Mouse (Mus musculus): ENCODE data around the gene Adgrl3.

The Adgrl3 gene

DNA sequence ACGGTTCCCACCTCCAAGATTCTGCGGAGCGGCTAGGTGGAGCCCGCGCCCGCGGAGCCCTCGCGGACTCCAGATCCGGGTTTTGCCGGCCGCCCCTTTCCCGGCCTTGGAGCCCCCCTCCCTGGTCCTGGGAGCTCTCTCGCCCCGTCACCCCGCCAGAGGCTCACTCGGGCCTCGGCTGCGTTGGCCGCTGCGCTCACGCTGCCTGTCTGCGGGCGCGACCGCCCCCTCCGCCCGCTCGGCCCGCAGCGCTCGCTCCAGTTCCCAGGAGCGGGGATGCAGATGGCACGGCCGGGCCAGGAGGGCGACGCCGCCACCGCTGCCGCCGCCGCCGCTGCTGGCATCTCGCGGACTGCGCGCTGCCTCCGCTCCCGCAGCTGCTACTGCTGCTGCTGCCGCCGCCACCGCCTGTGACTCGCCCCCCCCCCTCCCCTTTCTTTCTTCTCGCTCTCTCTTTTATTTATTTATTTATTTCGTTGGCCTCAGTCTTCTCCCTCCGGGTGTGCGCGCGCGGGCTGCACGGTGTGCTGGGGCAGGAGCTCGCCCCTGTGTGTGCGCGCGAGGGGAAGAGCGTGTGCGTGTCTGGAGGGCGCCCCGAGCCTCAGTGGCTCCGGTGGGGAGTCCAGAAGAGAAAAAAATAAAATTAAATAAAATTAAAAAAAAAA is at the start of gene Adgrl3:
TSS of gene Adgrl3 (plus strand) at position 549 of the 665 bp plus-strand sequence.
- DNase-seq (ENCODE audit: low read depth, low spot score): peak; percentile 90

DNA sequence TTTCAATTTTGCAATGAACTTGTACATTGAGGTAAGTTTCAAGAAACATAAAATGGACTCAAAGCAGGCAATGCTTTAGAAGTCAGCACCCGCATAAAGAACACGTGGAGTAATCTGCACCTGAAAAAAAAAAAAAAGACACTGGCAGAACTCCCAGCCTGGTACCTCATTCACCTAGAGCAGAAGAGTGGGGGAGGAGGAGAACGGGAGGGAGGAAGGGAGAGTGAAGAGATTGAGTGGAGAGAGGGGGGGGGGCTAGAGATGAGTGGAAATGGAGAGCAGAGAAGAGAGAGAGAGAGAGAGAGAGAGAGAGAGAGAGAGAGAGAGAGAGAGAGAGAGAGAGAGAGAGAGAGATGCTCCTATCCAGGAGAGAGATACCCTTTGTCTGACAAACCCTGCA is 772 bp upstream of the Adgrl3 start:
- DNase-seq (ENCODE audit: low read depth, low spot score): no peak

DNA sequence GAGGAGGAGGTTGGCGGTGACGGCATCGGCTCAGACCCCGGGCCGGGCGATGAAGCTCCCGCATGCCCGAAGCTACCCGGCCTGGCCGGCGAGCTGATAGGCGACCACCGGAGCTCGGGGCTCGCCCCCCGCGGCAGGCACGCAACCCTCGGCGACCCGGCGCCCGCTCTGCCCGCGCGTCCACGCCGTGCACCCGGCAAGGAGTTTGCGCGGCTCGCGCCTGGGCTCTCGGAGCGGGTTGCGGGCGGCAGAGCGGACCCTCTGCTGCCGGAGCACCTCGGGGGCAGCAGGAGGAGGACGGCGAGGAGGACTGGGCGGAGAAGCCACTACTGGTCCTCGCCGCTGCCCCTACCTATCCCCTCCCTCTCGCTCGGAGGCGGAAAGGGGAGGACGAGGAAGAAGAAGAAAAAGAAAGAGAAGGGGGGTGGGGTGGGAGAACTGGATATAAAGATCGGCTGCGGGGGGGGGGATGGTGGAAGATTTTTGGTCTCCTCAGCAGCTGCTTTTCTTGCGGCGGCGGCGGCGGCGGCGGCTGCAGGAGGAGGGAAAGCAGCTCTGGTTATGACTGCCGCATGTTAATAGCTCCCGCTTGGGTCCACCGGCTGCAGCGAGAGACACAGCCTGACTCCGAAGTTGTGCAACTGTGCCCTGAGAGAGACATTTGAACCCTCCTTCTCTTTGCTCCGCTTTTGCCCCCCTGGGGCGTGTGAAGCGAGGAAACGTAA is 505 bp downstream of the Adgrl3 start:
- DNase-seq (ENCODE audit: low read depth, low spot score): peak; percentile 69

DNA sequence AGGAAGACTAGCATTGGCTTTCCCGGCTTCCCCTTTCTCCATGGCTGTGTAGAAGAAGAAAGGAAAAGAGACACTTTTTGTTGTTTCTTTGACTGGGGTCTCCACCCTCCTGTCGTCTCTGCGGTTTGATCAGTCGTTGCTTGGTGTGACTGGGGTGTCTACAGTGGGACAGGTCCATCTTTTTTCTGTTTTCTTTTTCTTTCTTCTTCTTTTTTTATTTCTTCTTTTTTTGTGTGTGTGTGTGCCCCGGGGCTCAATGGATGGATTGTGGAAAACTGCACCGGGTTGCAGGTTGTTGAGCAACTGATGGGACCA is 1.0 kb downstream of the Adgrl3 start:
- DNase-seq (ENCODE audit: low read depth, low spot score): no peak

DNA sequence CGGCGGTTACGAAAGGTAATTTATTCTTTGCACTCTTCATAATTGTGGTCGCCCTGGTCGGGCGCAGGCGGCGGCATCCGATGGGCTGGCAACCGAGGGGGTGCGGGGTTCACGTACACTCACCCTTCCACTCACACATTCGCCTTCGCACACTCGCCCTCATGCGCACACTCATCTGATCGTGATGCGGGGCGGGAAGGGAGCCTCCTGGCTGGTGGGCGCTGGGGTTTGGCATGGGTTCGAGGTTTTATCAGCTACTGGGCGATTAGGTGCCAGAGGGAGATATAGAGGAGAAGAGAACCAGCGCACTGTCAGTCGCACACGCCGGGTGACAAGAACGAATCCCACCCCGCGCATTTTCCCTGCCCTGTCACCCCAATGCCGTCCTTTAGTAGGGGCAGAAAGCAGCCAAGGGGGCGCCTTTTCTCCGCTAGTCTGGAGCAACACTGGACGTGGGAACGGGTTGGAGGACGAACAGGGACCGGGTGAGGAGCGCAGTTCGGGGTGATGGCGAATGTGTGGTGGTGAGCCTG is 1.5 kb downstream of the Adgrl3 start:
- peak; percentile 21 for DNase-seq (ENCODE audit: low read depth, low spot score)

DNA sequence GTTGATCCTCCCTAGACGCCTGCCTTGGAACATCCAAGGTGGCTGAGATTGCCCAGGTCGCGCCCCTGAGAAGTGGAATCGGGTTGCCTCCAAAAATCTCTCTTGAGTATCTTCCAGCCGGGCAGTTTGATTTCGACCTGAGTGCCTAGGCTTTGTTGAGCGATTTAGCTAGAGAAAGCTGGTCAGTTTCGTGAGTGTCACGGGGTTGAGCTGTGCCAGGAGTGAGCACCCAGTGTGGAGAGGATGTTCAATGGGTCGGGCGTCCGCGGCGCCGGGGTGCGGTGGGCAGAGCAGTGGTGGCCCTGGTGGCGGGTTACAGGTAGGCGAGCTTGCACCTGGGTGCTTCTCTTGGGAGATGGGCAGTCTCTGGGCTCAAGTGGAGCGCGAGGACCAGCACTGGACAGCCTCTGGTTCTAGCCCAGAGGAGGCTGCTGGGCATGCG is 1.9 kb downstream of the Adgrl3 start:
- no peak for DNase-seq (ENCODE audit: low read depth, low spot score)

DNA sequence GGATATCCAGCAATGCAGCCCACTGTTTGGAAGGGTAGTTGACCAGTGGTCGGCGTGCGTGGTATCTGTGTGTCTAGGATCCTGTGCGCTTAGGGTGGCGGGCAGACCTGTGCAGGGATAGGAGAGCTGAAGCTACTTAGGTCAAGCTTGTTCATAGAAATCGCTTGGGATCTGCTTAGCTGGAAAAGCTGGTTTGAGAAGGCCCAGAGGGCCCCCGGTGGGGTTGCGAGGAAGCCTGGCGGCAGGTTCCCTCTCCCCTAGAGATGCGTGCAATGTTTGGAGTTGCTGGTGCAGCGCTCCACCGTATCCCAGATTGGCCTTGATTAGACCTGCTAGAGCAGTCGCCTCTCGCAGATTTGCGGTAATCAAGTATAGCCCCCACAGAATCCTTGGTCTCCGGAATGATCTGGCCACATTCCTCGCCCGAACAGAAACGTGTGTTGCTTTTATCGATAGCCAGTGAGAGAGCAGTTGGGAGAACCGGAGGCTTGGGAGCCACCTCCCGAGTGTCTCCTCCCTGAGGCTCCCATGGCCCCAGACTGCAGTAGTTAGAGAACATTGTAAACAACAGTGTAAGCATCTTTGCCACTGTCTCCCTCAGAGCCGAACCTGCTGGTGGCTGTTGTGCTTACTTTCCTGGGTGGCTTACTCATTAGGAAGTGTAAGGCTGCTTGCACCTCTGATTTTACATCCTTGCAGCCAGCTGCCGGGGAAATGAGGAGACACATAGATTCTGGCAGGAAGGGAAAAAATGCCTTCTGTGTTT is 2.6 kb downstream of the Adgrl3 start:
- DNase-seq (ENCODE audit: low read depth, low spot score): peak; percentile 27

DNA sequence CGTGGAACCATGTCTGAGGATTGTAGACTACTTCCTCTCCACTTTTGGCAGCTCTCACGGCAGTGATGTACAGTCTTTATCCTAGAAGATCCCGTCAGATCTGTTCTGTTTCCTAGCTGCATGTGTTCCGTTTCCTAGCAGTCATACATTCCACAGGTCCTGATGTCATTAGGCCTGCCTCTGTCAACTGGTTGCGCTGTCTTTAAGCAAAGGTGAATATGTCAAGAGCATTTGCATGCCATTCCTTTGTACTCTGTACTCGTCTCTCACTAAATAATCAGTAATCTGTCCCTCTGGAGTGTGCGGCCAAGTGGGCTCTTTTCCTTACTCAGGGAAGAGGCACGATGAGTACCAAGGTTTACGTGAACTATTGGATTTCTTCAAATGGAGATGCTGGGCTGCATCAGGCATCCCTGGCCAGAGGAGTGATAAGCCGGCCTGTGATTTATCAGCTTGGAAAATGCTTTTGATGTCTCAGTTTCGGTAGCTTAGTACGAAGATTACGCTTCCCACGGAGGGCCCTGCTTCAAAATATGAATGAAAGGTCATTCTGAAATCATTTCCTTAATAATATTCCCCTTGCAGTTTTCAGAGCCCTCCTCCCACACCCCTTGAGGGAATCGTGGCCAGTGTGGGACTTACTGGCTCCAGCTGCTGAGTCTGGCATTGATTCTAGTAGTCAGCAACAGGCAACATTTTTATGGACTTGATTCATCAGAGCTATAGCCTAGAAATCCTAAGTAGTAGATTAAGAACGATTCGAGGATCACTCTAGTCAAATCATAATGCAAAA is 4.2 kb downstream of the Adgrl3 start:
- DNase-seq (ENCODE audit: low read depth, low spot score): peak; percentile 50

DNA sequence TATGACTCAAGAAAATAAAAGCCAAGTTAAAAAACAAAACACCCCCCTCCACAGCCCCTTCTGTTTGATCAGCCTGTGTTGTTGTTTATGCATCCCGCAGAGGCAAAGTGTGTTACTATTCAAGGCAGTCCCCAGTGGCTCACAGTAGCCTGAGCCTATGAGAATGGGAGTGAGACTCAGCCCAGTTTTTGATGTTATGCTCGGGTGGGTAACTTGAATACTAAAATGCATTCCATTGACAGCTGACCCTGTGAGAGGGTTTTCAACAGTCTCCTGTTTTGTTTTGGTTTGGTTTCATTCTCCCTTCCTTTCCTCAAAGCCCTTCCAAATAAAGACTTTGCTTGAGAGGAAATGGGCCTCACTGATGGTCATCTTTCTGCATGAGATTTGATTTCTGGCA is 8.9 kb downstream of the Adgrl3 start:
- DNase-seq (ENCODE audit: low read depth, low spot score): peak; percentile 20

DNA sequence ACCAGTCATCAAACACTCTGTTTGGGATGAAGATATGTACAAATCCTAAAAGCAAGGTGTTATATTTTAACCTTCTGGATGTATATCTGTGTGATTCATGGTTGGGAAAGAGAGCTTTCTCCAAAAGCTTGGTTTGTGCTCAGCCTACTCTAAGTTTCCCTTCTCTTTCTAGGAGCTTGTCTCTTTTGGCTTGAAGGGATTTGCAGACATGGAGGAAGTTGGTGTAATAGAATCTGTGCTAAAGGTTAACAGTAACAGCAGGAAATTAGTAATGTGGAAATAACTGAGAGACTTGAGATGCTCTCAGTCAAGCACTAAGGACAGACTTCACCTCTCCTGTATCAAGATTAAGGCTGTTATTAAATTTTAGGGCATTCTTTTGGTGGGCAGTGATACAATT is 17.2 kb downstream of the Adgrl3 start:
- DNase-seq (ENCODE audit: low read depth, low spot score): no peak

DNA sequence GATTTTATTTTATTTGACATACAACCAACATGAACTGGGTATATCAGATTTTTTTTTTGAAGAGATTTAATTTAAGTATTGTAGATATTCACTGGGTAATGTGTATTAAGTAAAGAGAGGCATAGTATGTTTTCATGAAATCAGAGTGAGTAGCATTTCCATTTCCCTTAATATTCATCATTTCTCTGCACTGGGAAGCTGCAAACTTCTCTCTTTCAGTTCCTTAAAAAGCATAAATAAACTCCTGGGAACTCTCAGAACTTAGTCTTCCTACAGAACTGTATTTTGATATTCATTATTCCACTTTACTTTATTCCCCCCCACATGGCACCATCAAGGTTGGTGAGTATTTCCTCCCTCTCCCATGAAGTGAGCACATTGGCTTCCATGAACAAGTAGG is 23.9 kb downstream of the Adgrl3 start:
- DNase-seq (ENCODE audit: low read depth, low spot score): no peak

DNA sequence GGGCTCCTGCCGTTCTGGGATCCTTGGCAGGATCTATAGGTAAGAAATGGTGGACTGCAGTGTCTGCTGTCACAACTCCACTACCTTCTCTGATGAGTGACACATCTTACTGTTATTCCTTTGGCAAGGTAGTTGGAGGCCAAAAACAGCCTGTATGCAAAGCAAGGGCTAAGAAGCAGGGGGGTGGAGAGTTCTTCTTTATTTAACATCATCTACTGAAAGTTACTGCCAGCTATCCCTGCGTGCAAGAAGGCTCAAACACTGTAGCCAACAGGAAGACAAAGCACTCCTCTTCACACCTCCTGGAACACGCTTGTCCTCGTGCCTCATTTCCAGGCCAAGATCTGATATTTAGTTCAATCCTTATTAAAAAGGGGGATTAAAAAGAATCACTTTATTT is 26.2 kb downstream of the Adgrl3 start:
- DNase-seq (ENCODE audit: low read depth, low spot score): no peak

DNA sequence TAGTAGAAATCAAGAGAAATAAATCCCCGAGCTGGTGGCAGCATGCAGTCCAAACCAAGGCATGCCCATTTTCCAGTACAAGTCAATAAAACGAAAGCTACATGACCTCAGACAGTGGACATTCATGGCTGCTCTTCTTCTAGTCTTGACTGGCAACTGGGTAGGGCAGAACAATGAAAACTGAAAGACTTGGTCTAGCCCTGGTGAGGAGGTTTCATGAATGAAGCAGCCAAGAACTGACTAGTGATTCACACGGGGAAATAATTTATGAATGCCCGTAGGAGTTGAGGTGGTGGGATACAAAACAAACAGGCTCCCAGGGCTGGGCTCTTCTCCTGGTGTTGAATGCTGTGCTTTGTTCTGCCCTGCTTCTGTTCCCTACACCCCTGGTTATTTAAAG is 34.7 kb downstream of the Adgrl3 start:
- no peak for DNase-seq (ENCODE audit: low read depth, low spot score)

DNA sequence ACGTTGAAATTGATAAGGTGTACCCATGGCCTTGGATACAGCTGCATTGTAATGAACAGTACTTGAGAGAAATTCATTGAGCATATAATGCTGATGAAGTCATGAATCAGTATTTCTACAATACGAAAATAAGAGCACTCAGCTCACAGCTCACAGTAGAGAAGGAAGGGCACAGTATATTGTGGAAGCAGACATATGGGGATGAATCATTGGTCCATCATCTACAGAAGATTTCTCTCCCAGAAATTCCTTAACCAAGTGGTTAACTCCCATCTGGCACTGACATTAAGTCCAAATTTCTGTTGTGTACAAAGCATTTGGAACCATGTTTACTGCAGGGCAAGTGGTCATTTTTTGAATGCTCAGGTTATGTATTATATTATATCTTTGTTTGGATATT is 35.3 kb downstream of the Adgrl3 start:
- no peak for DNase-seq (ENCODE audit: low read depth, low spot score)

DNA sequence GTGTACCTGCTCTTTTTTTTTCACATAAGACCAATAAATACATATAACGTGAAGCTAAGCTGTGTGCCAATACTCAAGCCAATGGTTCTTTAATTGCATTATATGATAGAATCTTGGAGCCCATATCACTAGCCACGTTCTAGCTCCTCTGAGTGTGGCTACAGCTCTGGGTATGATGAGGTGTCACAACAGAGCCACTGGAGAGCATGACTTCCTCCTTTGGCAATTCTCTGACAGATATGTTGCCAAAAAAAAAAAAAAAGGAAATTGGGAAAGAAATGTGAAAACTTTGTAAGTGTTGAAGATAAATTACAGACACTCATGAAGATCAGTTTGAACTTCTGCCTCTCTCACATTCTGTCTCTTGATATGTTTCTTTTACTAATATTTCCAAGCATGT is 38.2 kb downstream of the Adgrl3 start:
- no peak for DNase-seq (ENCODE audit: low read depth, low spot score)

DNA sequence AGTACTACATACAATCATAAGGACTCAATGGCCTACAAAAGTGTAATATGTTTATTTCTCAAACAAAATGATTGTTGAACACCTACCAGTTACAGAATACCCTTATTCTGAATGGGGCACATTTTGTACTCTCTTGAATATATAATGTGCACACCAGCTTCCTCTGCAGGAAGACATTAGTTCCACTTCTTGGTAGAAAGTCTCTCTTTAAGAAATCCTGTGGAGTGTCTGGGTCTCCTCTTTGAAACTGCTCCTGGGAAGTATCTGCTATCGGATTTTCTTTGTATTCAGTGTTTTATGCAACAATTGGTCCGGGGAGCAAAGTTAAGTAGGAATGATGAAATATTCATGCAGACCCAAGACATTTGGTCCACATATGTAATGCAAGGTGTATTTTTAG is 41.0 kb downstream of the Adgrl3 start:
- DNase-seq (ENCODE audit: low read depth, low spot score): no peak

DNA sequence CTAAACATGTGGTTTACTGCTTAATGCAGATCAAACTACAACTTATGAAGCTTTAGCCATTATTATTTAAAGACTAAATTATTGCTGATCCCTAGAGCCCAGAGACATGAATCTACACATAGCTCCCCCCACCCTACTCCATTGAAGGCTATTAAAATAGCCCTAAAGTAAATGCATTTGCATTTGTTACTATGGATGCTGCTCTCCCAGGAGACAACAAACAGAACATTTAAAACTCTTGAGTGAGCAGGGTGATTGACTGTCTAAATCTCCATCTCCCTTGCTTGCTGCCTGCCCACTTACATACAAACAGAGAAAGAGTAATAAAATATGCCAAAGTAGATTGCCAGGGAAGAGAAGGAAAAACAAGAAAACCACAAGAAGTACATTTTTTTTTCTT is 41.4 kb downstream of the Adgrl3 start:
- DNase-seq (ENCODE audit: low read depth, low spot score): no peak

DNA sequence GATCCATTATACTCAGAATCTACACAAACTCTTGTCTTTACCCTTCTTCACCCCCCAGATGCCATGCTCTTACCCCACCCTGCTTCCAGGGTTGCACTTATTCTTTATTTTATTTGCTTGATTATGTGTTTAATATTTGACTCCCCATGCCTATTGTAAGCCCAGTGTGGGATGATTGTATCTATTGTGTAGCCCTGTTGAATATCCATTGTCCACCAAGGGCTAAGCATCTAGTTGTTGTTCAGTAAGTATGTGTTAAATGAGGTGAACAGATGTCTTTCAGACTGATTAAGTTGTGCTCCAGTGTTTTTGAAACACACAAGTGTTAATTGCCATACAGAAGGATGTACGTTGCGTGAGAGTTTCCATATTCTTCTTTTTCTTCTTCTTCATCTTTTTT is 44.1 kb downstream of the Adgrl3 start:
- DNase-seq (ENCODE audit: low read depth, low spot score): no peak

DNA sequence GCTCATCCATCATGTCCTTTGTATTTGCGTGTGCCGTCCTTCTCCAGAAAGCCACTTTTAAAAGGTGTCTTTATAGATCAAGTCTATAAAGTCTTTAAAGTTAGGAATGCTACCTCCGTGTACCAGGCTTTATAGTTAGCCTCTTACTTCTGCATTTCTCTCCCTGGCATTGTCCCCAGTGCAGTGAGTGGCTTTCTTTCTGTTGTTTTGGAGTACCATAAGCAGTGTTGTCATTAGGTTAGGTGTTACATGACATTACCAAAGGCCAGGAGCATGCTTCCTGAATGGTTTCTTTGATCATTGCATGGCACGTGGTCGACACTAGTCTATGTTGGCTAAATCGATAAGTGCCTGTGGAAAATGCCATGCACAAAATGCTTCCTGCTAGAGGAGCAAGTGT is 48.2 kb downstream of the Adgrl3 start:
- no peak for DNase-seq (ENCODE audit: low read depth, low spot score)

DNA sequence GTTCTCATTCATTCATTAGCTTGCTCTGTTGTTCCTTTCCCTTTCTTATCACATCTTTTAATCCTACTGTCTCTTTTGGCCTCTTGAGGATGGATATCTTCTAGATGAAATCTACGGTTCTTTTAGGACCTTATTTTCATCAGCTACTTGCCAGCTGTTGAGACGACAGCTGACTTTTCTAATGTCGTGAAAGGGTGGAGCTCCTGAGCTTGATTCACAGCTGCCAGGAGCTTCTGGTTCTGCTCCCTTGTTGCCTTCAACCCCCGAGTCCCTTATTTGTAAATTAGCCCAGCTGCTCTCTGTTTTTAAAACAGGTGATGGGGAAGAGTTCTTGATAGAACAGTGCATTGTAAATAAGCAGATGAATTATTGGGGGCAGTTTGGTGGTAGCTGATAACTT is 48.9 kb downstream of the Adgrl3 start:
- no peak for DNase-seq (ENCODE audit: low read depth, low spot score)

DNA sequence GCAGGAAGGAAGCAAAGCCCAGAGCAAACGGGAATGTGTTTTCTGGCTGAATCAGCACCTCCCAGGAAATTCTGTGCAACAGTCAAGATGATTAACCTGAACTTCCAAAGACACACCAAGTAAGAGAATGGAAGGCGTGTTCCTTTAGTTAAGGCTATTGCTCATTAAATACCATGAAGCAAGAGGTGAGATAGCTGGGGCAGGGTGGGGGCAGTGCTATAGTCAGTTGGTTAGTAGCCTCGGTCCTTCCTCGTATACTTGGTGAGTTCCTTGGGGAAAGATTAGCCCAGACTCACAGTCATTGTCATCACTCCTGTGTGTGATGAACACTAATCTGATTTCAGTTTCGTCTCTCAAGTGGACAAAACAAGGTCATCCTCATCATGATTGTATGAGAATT is 53.0 kb downstream of the Adgrl3 start:
- no peak for DNase-seq (ENCODE audit: low read depth, low spot score)

DNA sequence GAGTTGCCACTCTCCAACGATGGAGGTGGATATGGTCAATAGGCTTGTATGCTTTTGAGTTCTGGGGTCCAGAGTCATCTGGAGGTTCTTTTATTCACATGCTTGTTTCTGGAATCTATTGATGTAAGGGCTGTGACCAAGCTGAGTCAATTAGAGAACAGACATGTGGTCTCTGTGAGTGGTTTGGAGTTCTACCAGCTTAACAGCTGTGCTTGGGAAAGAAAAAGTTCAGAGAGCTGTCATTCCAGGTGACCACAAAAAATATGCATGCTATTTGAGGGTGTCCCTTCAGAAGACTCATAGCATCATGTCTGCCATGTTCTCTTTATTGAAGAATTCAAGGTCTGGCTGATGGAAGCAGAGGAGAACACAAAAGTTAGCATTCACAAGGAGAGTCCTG is 53.9 kb downstream of the Adgrl3 start:
- DNase-seq (ENCODE audit: low read depth, low spot score): no peak

Measured in mesoderm, embryonic 11.5 days (tissue).